Mouse (Mus musculus): ENCODE measurements around the gene Emp1.

Emp1 gene

DNA sequence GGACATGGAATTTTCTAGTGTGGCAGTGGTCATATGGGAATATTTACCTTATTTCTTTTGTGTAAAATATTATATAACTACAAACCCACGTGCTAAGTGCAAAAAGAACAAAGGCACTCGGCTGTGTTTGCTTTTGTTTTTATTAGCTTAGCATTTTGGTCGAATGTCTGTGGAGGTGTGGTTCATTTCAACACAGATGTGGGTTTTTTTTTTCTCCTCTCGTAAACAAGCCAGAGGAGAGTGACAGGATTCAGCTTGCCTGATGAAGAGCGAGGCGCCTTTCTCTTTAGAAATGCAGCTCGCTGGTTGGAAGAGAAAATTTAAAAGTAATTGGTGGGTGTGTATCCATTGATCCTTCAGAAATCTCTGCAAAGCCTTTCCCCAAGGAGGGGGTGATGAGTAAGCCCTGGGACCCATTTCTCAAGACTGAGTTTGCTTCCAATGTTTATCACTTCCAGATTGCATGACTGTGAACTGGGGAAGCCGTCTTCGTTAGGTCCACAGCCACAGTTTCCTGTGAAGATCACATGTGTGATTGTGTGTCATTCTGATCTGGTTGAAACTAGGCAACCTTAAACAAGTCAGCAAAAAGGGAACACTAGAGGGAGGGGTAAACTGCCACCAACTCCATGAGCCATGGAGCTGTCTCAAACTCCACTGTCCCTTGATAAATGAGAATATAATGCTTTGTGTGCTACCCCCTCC, 1.8 kb downstream of the Emp1 start:
- DNase-seq (ENCODE audit: low read depth, low spot score), result no peak

DNA sequence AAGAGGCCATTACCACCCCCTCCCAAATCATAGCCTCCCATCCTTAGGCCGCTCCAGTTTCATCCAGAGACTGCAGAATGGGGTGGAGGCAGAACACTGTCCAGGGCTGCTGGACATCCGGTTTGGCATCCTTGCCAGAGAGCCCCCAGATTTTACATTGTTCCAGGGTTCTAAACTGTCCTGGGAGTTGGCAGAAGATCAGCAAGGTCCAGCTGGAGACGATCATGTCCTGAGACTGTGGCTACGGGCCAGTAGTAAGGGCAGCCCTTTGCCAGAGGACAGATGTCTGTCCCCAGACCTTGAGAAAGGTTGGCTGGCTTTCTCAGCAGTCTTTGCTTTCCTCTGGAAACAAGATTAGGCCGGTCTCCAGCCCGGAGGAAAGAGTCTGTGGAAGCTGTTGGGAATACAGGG, 2.6 kb downstream of the Emp1 start:
- no peak for DNase-seq (ENCODE audit: low read depth, low spot score)

DNA sequence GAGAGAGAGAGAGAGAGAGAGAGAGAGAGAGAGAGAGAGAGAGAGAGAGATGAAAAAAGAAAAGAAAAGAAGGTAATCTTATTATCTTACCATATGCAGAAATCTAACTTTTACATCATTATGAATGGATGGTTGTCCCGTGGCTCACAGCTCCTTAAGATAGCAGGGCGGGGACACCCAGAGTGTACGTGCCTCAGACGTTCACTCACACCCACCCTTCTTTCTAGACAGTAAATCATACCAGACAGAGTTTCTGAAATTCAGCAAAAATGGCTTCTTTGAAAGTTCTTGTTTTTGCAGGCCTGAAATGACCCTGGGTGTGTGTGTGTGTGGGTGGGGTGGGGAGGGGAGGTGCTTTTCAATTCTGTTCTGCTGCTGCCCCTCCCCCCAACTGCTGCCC, 3.3 kb downstream of the Emp1 start:
- no peak for DNase-seq (ENCODE audit: low read depth, low spot score)

DNA sequence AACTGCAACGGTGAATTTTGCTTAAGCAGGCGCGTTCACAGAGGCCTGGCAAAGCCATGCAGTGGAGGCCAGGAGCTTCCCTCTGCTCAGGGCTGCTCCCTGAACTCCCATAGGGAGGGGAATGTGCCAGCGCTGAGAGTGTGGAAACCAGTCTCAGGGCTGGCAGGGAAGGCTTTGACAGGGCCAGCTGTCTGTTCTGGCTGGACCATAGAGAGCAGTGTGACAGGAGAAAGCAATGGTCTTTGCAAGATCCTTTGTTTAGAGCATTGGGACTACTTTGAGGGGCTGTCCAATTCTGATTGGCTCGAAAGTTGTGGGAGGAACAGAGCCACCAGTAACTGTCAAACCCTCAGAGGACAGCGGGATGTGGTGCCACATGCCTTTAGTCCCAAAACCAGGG, 5.9 kb downstream of the Emp1 start:
- no peak for DNase-seq (ENCODE audit: low read depth, low spot score)

DNA sequence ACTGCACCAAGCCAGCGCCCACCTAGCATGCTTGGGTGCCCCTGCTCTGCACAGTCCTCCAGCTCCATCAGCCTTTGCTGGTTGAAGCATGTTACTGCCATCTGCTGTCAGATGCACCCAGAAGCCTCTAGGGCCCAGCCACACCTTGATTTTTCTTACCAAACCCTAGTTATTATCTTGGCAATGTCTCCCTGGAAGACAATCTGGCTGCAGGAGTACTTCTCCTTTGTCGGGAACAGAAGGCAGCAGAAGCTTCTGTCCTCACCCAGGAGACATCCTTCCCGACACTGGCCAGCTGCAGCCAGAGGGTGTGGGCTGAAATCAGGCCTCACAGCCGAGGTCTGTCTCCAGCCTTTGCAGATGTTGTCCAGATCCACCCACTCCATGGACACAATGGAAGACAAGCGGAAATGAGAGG, 7.2 kb downstream of the Emp1 start:
- no peak for DNase-seq (ENCODE audit: low read depth, low spot score)

DNA sequence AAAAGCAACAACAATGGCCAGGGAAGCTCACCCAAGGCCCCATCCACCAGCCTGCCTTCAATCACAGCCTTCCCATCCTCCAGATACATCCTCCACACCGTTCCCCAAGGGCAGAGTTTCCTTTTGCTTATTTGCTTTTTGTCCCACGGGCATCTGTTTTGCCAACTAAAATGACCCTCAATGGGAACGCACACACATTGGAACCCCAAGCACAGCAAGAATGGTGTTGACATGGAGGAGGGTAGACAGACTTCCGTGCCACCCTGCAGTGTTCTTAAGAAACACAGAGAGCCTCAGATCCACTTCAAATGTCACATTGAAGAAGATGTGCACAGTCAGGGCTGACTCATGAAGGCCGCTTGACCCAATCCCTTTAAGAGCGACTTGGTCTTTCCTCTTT, 8.6 kb downstream of the Emp1 start:
- no peak for DNase-seq (ENCODE audit: low read depth, low spot score)

DNA sequence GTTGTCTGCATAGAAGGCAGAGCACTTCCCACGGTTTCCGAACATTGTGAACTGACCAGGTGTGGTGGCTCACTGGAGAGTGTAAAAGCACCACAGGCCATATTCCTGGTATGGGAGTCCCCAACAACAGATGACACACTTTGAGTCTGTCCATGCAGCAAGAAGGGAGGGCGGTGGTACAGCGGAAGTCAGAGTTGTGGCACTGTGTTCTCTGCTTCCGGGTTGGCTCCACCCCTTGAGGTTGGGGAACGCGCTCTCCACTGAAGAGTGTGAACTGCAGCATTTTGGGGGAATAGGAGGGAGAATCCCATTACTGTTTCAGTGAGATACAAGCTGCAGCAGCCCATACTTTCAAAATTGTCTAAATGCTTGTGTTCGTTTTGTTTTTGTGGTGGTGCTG, 11.0 kb downstream of the Emp1 start:
- DNase-seq (ENCODE audit: low read depth, low spot score), result no peak

DNA sequence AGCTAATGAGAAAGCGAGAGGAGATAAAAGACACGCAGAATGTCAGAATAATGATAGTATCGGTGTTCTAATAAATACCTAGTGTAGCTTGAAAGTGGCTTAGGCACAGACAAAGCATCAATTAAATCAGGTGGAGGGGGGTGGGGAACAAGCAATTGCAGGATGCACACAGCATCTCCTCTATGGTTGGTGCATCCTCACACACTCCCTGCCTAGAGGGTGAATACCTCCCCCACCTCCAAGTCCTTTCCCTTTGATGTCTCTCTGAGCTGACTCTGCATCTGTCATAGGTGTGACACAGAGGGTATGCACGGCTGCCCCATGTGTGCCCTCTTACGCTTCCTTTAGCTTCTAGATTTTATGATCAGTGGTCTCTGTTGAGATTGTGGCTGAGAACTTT, 13.5 kb downstream of the Emp1 start:
- DNase-seq (ENCODE audit: low read depth, low spot score), result no peak

DNA sequence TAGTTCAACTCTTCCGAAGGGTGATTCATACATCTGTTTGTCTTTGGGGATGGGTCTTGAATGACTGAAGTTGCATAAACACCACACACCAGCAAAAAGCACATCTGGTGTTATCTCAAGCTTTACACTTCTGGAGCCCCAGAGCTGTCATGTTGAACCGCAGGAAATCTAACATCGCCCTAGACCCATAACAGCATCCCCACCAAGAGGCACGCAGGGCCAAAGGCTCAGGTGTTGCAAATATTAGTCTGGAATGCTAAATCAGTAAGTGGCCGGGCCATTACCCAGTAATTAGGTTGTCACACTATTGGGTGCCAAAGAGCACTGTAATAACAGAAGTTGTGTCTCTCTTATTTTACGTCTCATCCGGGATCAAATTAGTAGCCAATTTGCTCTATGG, 13.9 kb downstream of the Emp1 start:
- no peak for DNase-seq (ENCODE audit: low read depth, low spot score)

DNA sequence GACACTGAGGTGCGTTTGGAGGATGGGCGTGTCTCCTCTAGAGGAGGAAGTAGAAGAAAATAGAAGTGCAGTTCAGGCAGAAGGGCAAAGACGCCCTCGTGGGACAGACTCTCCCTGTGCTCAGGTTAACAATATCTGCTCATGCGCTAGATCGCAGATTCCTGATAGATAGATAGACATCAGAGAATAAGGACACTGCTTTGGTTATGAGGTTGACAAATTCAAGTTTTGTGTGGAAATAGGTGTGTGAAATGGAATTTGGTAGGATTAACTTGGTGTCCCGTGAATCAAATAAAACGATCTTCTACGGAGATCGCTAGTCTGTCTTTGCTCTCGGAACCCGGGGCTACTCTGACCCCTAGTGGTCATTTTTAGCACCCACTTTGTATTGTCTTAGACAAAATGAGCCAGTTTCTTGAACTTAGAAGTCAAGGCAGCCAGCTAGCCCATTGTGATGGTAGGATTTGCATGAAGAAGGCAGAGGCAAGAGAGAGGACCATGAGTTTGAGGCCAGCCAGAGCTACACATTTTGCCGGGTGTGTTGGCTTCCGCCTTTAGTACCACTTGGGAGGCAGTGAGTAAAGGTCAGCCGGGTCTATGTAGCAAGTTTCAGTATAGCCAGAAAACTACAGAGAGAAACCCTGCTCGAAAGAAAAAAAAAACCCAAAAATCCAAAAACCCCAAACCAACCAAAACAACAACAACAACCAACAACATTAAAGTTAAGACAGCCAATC, 15.4 kb downstream of the Emp1 start:
- no peak for DNase-seq (ENCODE audit: low read depth, low spot score)

DNA sequence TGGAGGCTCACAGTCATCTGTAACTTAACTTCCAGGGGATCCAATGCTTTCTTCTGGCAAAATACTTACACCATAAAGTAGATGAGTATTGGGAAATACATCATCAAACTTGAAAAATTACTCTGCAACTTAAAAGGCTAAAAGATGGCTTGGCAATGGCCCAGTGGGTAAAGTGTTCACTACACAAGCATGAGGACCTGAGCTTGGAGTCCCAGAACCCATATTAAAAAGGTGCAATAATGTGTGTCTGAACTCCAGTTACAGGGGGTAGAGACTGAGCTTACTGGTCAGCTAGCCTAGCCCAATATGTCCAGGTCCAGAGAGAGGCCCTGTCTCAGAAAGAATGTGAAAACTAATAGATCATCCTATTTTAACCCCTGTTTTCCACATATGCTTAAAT, 21.6 kb downstream of the Emp1 start:
- no peak for DNase-seq (ENCODE audit: low read depth, low spot score)

DNA sequence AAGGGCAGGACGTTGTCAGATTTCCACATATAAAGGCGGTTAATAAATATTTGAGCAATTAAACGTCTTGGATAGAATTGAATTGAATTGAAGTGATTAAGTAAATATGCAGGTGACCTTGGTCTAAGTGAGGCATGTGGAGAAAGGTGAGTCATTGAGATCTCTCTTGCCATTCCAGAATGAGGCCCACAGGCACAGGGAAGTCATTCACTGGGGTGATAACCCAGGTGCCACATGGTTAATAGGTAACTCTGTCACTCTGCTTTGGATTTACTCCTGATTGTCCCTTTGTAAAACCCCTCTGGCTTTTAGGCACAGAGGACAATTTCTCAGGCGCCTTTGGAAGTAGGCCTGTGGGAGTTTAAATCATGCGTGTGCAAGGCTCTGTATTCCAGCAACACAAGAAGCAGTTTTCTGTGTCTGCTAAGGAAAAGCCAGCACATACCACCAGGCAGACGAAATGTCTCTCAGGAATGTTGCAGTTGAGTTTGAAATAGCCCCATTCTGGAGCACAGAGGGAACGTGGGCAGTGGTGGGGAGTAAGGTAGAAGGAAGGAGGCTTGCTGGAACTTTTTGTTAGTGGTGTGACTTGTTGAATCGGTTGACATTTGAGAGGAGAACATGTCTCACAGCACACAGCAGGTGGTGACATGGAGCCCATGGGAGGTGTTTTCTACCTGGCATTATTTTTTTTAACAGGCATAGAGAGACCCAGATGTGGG, 23.6 kb downstream of the Emp1 start:
- no peak for DNase-seq (ENCODE audit: low read depth, low spot score)

DNA sequence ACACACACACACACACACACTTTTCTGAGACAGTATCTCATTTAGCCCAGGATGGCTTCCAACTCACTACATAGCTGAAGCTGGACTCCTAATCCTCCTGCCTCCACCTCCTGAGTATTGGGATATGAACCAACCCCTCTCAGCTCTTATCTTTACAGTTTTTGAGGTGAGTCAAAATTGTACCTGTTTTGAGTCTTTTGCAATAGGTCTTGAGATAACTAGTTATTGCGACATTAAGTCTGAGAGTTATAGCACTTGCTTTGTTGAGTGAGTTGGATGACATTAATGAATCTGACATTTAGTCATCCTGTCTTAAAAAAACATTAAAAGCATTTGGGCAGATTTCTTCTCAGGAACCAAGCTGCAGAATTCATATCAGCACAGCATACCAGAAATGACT, 25.3 kb downstream of the Emp1 start:
- DNase-seq (ENCODE audit: low read depth, low spot score), result no peak

DNA sequence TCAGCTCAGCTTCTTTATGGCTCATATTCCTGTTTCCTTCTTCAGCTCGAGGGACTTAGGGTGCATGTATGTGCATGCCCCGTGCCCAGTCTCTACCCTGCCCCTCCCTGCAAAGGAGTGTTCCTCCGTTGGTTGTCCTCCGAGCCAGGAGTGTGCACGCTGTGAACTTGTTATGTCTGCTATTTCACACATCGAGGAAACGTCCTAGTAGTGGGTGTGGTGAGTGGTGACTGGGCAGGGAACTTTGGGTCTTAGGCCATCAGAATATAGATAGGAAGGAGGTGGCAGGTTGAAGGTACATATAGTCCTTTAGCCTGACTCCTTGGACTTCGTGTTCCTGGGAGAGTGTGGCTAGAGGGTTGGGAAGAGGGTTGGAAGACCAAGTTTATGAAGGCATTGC, 26.4 kb downstream of the Emp1 start:
- DNase-seq (ENCODE audit: low read depth, low spot score), result no peak

DNA sequence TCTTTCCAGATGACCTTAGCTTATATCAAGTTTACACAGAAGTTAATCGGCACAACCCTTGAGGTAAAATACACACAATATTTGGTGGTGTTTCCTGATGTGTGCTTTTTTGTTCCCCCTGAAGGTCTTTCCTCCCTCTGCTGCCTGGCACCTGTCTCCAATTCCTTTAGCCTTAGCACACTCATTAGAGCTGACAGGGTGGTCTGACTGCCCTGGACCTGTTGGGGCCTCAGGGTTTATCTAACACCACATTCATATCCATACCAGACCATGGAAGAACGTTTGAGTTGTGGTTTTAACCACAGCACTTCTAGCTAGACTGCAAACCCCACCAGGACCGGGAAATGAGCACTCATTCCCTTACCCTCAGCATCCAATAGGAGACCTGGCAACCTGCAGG, 28.1 kb downstream of the Emp1 start:
- DNase-seq (ENCODE audit: low read depth, low spot score), result no peak

DNA sequence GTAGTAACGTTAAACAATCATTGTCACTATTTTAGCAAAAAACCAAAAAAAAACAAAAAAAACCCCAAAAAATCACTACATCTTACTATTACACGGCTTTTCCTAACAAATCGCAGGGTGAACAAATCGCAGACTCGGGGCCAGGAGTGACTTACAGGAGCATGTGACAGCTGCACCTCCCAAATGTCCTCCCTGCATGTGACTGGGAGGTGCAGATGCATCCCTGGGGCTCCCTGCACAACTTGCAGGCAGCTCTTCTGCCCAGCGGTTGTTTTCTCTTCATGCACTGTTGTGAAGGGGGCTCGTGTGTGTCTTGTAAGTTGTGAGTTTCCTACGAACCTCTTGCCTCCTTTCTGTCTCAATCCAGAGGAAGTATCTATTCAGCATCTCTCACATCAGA, 33.0 kb downstream of the Emp1 start:
- no peak for DNase-seq (ENCODE audit: low read depth, low spot score)

DNA sequence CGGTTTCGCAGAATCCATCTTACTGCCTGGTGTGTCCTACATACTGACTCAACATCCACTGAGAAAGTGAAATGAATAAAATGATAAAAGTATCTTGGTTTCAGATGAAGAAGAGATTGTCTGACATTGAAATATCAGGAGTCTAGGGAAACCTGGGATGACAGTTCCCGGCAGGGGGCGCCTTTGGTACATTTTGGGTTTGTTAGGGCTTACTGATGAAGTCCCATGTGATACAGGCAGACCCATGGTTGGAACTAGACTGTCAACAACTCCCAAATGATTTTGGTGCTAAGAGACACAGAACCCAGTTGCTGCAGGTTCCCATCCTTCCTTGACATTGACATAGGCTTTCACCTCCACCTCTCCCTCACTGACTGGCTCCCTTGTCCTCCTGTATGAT, 34.7 kb downstream of the Emp1 start:
- no peak for DNase-seq (ENCODE audit: low read depth, low spot score)

DNA sequence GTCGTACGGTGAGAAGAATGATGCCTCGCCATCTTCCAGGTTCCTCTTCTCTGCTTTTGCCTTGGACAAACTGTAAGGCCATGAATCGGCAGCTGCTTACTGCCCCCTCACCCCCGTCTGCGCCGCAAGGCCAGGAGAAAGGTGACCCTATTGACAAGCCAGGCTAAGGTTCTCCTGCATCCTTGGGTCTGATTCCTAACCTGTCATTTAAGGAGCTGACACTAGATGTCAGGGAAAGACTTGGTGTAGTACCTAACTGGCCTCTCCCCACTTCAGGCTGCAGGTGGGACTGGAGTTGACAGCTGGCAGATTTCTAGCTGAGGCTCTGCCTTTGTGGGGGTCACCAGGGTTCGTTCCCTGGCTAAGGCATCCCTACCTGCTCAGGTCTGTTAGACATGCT, 35.4 kb downstream of the Emp1 start:
- no peak for DNase-seq (ENCODE audit: low read depth, low spot score)

DNA sequence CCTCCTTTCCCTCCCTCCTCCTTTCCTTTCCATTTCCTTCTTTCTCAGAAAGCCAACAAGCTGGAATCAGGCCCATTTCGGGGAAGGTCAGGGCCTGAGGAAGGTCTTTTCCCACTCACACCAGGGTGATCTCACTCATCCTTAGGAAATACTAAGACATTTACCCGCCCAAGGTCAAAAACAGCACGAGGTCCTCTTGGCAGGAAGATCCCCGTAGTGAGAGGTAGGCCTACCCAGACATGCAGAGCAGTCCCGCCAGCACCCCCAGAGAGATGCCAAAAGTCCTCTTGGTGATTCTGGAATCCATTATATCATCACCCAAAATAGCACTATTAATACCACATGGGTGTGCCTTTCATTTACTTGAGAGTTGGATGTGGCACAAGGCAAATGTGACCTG, 36.5 kb downstream of the Emp1 start:
- no peak for DNase-seq (ENCODE audit: low read depth, low spot score)

DNA sequence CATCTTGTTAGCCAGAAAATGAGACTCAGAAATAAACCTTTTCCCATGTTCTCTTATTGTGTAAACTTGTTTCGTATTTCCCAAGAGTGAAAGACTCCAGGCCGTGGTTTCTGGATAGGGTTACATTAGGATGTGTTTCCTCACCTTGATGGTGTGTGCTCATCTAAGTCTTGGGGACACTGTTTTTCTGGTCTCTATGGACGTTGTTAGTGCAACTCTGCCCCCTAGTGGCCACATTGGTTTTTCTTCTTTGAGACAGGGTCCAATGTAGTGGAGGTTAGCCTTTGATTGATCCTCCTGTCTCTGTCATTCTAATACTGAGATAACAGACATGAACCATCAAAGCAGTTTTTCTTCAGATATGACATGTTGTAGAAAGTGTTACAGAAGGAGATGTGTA, 38.0 kb downstream of the Emp1 start:
- DNase-seq (ENCODE audit: low read depth, low spot score), result no peak

DNA sequence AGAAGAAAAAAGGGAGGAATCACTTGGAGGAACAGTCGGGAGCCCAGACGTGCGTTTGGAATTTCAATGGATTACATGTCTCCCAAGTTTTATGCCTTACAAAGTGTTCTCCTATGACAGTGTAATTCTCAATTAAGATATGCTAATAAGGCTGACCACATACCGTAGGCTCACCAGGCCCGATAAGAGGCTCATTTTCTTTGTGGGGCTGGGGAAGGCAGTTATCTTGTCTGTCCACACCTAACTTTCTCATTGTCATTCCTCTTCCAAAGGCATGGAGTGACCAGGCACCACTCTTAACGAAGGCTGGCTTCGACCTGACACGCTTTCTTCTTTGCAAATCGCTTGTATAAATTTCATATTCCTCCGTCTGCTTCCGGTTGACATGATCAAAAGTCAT, 42.7 kb downstream of the Emp1 start:
- no peak for DNase-seq (ENCODE audit: low read depth, low spot score)

DNA sequence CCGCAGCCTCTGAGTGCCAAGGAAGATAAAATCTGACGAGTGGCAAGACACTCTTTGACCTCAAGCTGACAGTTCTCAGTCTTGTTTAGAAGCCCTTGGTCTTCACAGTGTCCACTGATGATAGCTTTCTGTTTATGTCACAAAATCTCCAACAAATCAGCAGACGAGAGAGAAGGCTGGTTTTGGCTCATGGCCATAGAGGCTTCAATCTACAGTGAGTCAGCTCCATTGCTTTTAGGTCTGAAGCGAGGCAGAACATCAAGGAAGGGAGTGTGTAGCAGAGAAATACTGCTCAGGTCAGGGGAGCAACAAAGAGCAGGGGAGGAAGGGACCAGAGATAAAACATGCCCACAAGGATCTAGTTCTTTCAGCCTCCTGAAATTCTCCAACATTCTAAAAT, 45.0 kb downstream of the Emp1 start:
- no peak for DNase-seq (ENCODE audit: low read depth, low spot score)

DNA sequence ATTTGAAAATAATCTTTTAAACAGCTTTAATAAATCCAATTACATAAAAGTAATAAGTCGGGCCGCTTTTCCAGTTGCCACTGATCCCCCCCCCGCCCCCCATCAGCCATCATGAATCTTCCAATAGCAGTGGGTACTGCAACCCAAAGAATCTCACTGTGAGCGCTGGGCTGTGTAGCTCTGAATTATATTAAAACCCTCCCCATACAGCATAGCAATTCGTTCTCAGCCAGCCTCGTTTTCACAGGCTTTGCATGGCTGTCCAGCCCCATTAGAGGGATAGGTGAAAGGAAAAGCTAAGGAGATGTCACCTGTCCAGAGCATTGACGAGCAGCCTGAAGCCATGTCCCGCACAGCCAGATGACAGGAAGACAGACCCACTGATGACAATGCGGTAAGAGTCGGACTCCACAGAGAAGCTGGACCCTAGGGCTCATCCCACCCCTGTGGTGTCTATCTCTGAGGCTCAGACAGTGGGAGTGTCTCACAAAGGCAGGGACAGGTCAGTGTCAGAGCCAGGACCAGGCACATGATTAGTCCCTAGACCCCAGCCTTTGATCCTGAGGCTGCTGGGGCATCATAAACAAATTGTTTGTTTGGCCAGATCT, 49.5 kb downstream of the Emp1 start:
- no peak for DNase-seq (ENCODE audit: low read depth, low spot score)

Data from A20 (cell line).